Mouse (Mus musculus): ENCODE measurements at regions not wholly inside any gene's neighbourhood (a gene's known extent, or its start where the extent isn't known, plus 50 kb on each side); places are given as distances from the start of the nearest gene placed in this dataset.
A peak's percentile ranks its signal among the peaks of the same experiment; 100 is the strongest.

GRCm38 (mm10) chr14:78790374-78790773 lies 57.8 kb upstream of the Dgkh start:
- ATAC-seq (replicated peaks; ENCODE audit: poor library complexity): peak; percentile 48

DNA sequence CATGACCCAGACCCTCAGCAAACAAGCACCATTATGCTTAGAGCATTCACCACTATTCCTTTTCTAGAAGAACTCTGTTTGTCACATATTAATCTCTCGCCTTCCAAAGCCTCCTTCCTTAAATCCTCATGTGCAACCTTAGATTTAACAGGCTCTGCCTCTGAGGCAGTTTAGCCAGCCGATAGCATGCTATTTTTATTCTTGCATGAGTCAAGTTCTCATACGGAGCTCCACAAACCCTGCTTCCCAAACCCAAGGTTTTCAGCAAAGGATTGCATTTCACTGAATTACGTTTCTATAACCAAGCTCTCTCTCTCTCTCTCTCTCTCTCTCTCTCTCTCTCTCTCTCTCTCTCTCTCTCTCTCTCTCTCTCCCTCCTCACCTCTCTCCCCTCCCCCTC lies 52.1 kb upstream of the Vwa8 start:
- ATAC-seq (replicated peaks; ENCODE audit: poor library complexity): no peak

DNA sequence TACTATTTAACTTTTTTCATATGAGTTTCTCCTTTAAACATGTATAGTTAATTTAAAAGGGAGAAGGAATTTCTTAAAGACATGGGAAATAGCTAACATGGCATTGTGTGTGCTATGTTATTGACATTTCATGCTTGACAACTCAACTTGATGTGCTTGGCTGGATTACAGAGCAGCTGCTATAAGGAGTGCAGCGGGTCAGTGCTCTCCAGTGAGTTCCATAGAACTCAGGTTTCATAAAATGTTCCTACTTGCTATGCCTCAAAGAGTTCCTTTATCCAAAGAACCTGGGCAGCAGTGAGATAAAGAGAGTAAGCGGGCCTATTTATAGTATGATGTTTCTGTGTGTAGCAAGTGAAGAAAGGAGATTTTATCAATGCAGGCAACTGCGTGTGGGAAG lies 50.4 kb upstream of the Vwa8 start:
- ATAC-seq (replicated peaks; ENCODE audit: poor library complexity): no peak

All from megakaryocyte progenitor cell, adult 5-6 weeks (primary cell).